Mouse (Mus musculus): ENCODE measurements around the gene Kctd6. TPM values are rescaled to one million over a fixed set of nuclear protein-coding genes. Genes with fewer than 3 reads are reported as not detected.

The Kctd6 gene
- polyA plus RNA-seq, 1 experiment from 2014 or later, result 20.8 TPM

- no peaks in the 10 kb centered on the region for H3K36me3 ChIP-seq
- 93% methylated on average over 6 of the region's 6 CpGs for WGBS
These were observed 21.2 kb upstream of the Kctd6 start for GRCm38 (mm10) chr14:8192727-8193126.

GRCm38 (mm10) chr14:8200769-8201168 is 13.2 kb upstream of the Kctd6 start:
- H3K9me3 ChIP-seq, result no peaks in the 10 kb centered on the region
- WGBS, result 77% methylated on average over 5 of the region's 5 CpGs
- no peak overlapping the region for H3K4me2 ChIP-seq
- H3K4me3 ChIP-seq, result no peak overlapping the region
- H3K9ac ChIP-seq, result no peak overlapping the region
- H3K27me3 ChIP-seq, result no peaks in the 10 kb centered on the region
- no peaks in the 10 kb centered on the region for H3K4me1 ChIP-seq (replicated peaks)
- H3K27ac ChIP-seq (replicated peaks), result no peak overlapping the region
- H3K36me3 ChIP-seq, result no peaks in the 10 kb centered on the region
- no peak for ATAC-seq (ENCODE audit: low FRiP score, low read depth)

More at GRCm38 (mm10) chr14:8192727-8193126, 21.2 kb upstream of the Kctd6 start:
- no peaks in the 10 kb centered on the region for H3K4me1 ChIP-seq (replicated peaks)
- no peak for ATAC-seq (ENCODE audit: low FRiP score, low read depth)
- H3K9ac ChIP-seq, result no peak overlapping the region
- H3K4me2 ChIP-seq, result no peak overlapping the region
- H3K27me3 ChIP-seq, result no peaks in the 10 kb centered on the region
- H3K27ac ChIP-seq (replicated peaks), result no peak overlapping the region
- no peak overlapping the region for H3K4me3 ChIP-seq
- no peaks in the 10 kb centered on the region for H3K9me3 ChIP-seq

GRCm38 (mm10) chr14:8201715-8202114 is 12.2 kb upstream of the Kctd6 start:
- no peaks in the 10 kb centered on the region for H3K4me1 ChIP-seq (replicated peaks)
- no peak overlapping the region for H3K9ac ChIP-seq
- H3K36me3 ChIP-seq, result no peaks in the 10 kb centered on the region
- 81% methylated on average over 3 of the region's 3 CpGs for WGBS
- no peak for ATAC-seq (ENCODE audit: low FRiP score, low read depth)
- H3K27me3 ChIP-seq, result no peaks in the 10 kb centered on the region
- H3K4me2 ChIP-seq, result no peak overlapping the region
- H3K27ac ChIP-seq (replicated peaks), result no peak overlapping the region
- H3K9me3 ChIP-seq, result no peaks in the 10 kb centered on the region
- no peak overlapping the region for H3K4me3 ChIP-seq

- Histone ChIP-seq H3K4me2 (no peak overlapping the region), H3K36me3 (no peaks in the 10 kb centered on the region), H3K27me3 (no peaks in the 10 kb centered on the region), H3K4me1 (replicated peaks) (no peaks in the 10 kb centered on the region), H3K4me3 (no peak overlapping the region), H3K9ac (no peak overlapping the region), H3K27ac (replicated peaks) (no peak overlapping the region), H3K9me3 (no peaks in the 10 kb centered on the region)
- 54% methylated on average over 9 of the region's 9 CpGs for WGBS
- no peak for ATAC-seq (ENCODE audit: low FRiP score, low read depth)
These were observed 7.6 kb upstream of the Kctd6 start for GRCm38 (mm10) chr14:8206179-8206910.

GRCm38 (mm10) chr14:8207105-8207504 is 6.8 kb upstream of the Kctd6 start:
- Histone ChIP-seq H3K9ac (no peak overlapping the region), H3K4me2 (no peak overlapping the region), H3K4me3 (no peak overlapping the region), H3K27me3 (no peaks in the 10 kb centered on the region), H3K9me3 (no peaks in the 10 kb centered on the region), H3K27ac (replicated peaks) (no peak overlapping the region), H3K4me1 (replicated peaks) (no peaks in the 10 kb centered on the region), H3K36me3 (no peaks in the 10 kb centered on the region)
- WGBS, result 8% methylated on average over 5 of the region's 5 CpGs
- no peak; the same call in 1 of the 2 replicates for ATAC-seq (ENCODE audit: low FRiP score, low read depth)

GRCm38 (mm10) chr14:8207543-8207942 is 6.4 kb upstream of the Kctd6 start:
- H3K4me3 ChIP-seq, result no peak overlapping the region
- no peaks in the 10 kb centered on the region for H3K36me3 ChIP-seq
- WGBS, result 45% methylated on average over 5 of the region's 5 CpGs
- no peak overlapping the region for H3K9ac ChIP-seq
- ATAC-seq (ENCODE audit: low FRiP score, low read depth), result no peak; the same call in 1 of the 2 replicates
- H3K4me2 ChIP-seq, result no peak overlapping the region
- H3K9me3 ChIP-seq, result no peaks in the 10 kb centered on the region
- H3K27me3 ChIP-seq, result no peaks in the 10 kb centered on the region
- no peaks in the 10 kb centered on the region for H3K4me1 ChIP-seq (replicated peaks)
- no peak overlapping the region for H3K27ac ChIP-seq (replicated peaks)

GRCm38 (mm10) chr14:8208876-8209275 is 5.1 kb upstream of the Kctd6 start:
- Histone ChIP-seq H3K36me3 (no peaks in the 10 kb centered on the region), H3K9ac (no peak overlapping the region), H3K4me1 (replicated peaks) (peaks cover 3% of the 10 kb centered on the region; the same call in 1 of the 2 replicates), H3K27me3 (no peaks in the 10 kb centered on the region), H3K4me3 (no peak overlapping the region), H3K9me3 (no peaks in the 10 kb centered on the region), H3K4me2 (no peak overlapping the region), H3K27ac (replicated peaks) (no peak overlapping the region; the same call in 1 of the 2 replicates)
- ATAC-seq (ENCODE audit: low FRiP score, low read depth), result no peak; the same call in 1 of the 2 replicates
- 50% methylated on average over 3 of the region's 3 CpGs for WGBS

GRCm38 (mm10) chr14:8209896-8210295 is 4.0 kb upstream of the Kctd6 start:
- ATAC-seq (ENCODE audit: low FRiP score, low read depth), result no peak
- WGBS, result 83% methylated on average over 2 of the region's 2 CpGs

GRCm38 (mm10) chr14:8212996-8213395 is 944 bp upstream of the Kctd6 start:
- 79% methylated on average over 2 of the region's 2 CpGs for WGBS
- H3K4me3 ChIP-seq, result no peak overlapping the region
- H3K9me3 ChIP-seq, result no peaks in the 10 kb centered on the region
- 0 out of 2 replicates have a peak, but pooled peaks cover 7% of the 10 kb centered on the region for H3K27me3 ChIP-seq
- no peak for ATAC-seq (ENCODE audit: low FRiP score, low read depth)
- H3K4me2 ChIP-seq, result no peak overlapping the region
- no peak overlapping the region for H3K9ac ChIP-seq
- no peak overlapping the region for H3K27ac ChIP-seq (replicated peaks)
- H3K4me1 ChIP-seq (replicated peaks), result peaks cover 22% of the 10 kb centered on the region
- no peaks in the 10 kb centered on the region for H3K36me3 ChIP-seq

More at GRCm38 (mm10) chr14:8209896-8210295, 4.0 kb upstream of the Kctd6 start:
- no peaks in the 10 kb centered on the region for H3K36me3 ChIP-seq
- peaks cover 6% of the 10 kb centered on the region; the same call in 1 of the 2 replicates for H3K4me1 ChIP-seq (replicated peaks)
- H3K4me2 ChIP-seq, result no peak overlapping the region
- no peaks in the 10 kb centered on the region for H3K9me3 ChIP-seq
- no peaks in the 10 kb centered on the region for H3K27me3 ChIP-seq
- H3K27ac ChIP-seq (replicated peaks), result no peak overlapping the region
- no peak overlapping the region for H3K9ac ChIP-seq
- no peak overlapping the region for H3K4me3 ChIP-seq

GRCm38 (mm10) chr14:8214299-8215207 is 613 bp downstream of the Kctd6 start:
- H3K36me3 ChIP-seq, result no peaks in the 10 kb centered on the region
- peak; percentile 84 for ATAC-seq (ENCODE audit: low FRiP score, low read depth)
- peak overlapping the region; percentile 59 for H3K4me2 ChIP-seq
- peaks cover 34% of the 10 kb centered on the region for H3K4me1 ChIP-seq (replicated peaks)
- H3K27ac ChIP-seq (replicated peaks), result peak overlapping the region; percentile 92
- 2% methylated on average over 52 of the region's 63 CpGs for WGBS
- H3K9me3 ChIP-seq, result no peaks in the 10 kb centered on the region
- 0 out of 2 replicates have a peak, but pooled peaks cover 7% of the 10 kb centered on the region for H3K27me3 ChIP-seq
- H3K9ac ChIP-seq, result peak overlapping the region; percentile 68
- H3K4me3 ChIP-seq, result peak overlapping the region; percentile 49

GRCm38 (mm10) chr14:8215208-8215778 is 1.4 kb downstream of the Kctd6 start:
- peaks cover 39% of the 10 kb centered on the region for H3K4me1 ChIP-seq (replicated peaks)
- H3K4me3 ChIP-seq, result peak overlapping the region; percentile 49
- H3K27ac ChIP-seq (replicated peaks), result no peak overlapping the region
- no peaks in the 10 kb centered on the region for H3K36me3 ChIP-seq
- H3K4me2 ChIP-seq, result peak overlapping the region; percentile 59
- no peaks in the 10 kb centered on the region for H3K9me3 ChIP-seq
- no peak for ATAC-seq (ENCODE audit: low FRiP score, low read depth)
- WGBS, result 20% methylated on average over 21 of the region's 21 CpGs
- 0 out of 2 replicates have a peak, but pooled peaks cover 7% of the 10 kb centered on the region for H3K27me3 ChIP-seq
- peak overlapping the region; percentile 68; the same call in 1 of the 2 replicates for H3K9ac ChIP-seq

Measured in hindbrain, embryonic 15.5 days (tissue).